Mouse (Mus musculus) kidney, embryonic 16.5 days (tissue): ENCODE measurements around the gene Rem2. TPM values are rescaled to one million over a fixed set of nuclear protein-coding genes. Genes with fewer than 3 reads are reported as not detected.

ENCODE experiments used
- ATAC-seq: fragments of 200-750 bp; cut with Nextera tagmentation; 2 replicates; pipeline ENCODE4 v1.8.0; 2017; ENCODE audit warnings: moderate TSS enrichment; ENCODE audit not compliant: low FRiP score, low TSS enrichment
- H3K27ac ChIP-seq: fragments of 300-500 bp; sonication (generic); 2 replicates; pipeline ENCODE4 v1.5.1; 2014; ENCODE audit warnings: low read length
- H3K27me3 ChIP-seq: fragments of 300-500 bp; sonication (generic); 2 replicates; pipeline ENCODE4 v1.6.1; 2014; ENCODE audit warnings: low read length, control low read depth, mixed read lengths; ENCODE audit not compliant: insufficient read depth
- H3K36me3 ChIP-seq: fragments of 300-500 bp; sonication (generic); 2 replicates; pipeline ENCODE4 v1.6.1; 2014; ENCODE audit warnings: low read length, control low read depth, mixed read lengths; ENCODE audit not compliant: insufficient read depth
- H3K4me1 ChIP-seq: fragments of 300-500 bp; sonication (generic); 2 replicates; pipeline ENCODE4 v1.6.1; 2014; ENCODE audit warnings: low read length, control low read depth, mixed read lengths; ENCODE audit not compliant: insufficient read depth
- H3K4me2 ChIP-seq: fragments of 300-500 bp; sonication (generic); replicated peaks from 2 replicates; pipeline ENCODE4 v1.6.1; 2014; ENCODE audit warnings: low read depth, low read length
- H3K4me3 ChIP-seq: fragments of 300-500 bp; sonication (generic); 2 replicates; pipeline ENCODE4 v1.5.1; 2014; ENCODE audit warnings: mild to moderate bottlenecking, low read length
- H3K9ac ChIP-seq: fragments of 300-500 bp; sonication (generic); replicated peaks from 2 replicates; pipeline ENCODE4 v1.6.1; 2014; ENCODE audit warnings: low read length
- H3K9me3 ChIP-seq: fragments of 300-500 bp; sonication (generic); 2 replicates; pipeline ENCODE4 v1.6.1; 2016; ENCODE audit warnings: low read length, control low read depth
- WGBS: fragments of 180-500 bp; shearing (Covaris S2); extraction: QIAGEN DNeasy Blood & Tissue Kit; methylation state at CpG from one replicate; pipeline ENCODE4 v1.1.7; 2014; 5-methylcytosine and 5-hydroxymethylcytosine counted together
- polyA plus RNA-seq: library from polyadenylated mRNA; unstranded; fragments of >200 nt; fragmentation: Nextera tagmentation; extraction: Ambion mirVana; gene quantifications from 2 replicates; pipeline ENCODE4 v1.2.1, GENCODE M21; 2015

The Rem2 gene
- polyA plus RNA-seq, 1 experiment from 2014 or later: 6.7 TPM

DNA sequence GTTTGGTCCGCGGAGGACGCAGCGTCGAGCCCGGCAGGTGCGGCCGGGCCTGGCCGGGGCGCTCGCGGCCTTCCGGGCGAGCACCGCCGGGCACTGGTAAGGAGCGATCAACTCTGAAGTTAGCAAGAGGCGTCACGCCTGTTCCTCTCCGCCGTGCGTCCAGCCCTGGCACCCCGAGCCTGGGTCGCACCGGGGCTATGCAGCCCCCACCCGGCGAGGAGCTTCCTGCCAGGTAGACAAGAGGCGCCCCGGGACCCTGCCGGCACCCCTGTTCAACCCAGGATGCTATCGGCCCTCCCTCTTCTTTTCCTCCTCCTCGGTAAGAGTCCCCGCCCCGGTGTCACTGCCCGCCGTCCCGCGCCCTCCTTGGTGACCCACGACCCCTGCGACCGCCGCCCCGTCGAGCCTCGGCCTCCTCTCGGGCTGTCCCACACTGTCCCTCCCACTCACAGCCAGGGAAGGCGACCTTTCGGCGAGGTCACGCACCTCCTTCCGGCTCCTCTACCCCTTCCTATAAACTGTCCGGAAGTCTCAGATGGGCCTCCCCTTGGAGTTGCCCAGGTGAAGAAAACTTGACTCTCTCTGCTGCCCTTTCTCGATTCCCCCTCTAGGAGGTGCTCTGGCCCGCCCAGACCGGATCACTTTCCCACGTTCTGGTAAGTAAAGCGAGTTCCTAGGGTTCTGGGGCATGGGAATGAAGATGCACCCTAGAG, 11.5 kb upstream of the Rem2 start:
- peak overlapping the region; percentile 87 for H3K4me3 ChIP-seq
- H3K4me2 ChIP-seq: peak overlapping the region; percentile 79
- peak overlapping the region; percentile 92 for H3K27ac ChIP-seq
- H3K9me3 ChIP-seq: no peaks in the 10 kb centered on the region
- H3K36me3 ChIP-seq: peaks cover 25% of the 10 kb centered on the region
- peak; percentile 77 for ATAC-seq
- peaks cover 10% of the 10 kb centered on the region for H3K4me1 ChIP-seq
- no peaks in the 10 kb centered on the region for H3K27me3 ChIP-seq
- H3K9ac ChIP-seq: peak overlapping the region; percentile 92
- under 1% methylated on average over 40 of the region's 57 CpGs for WGBS

GRCm38 (mm10) chr14:54471467-54471866, 4.4 kb upstream of the Rem2 start:
- Histone ChIP-seq H3K9me3 (peaks cover 5% of the 10 kb centered on the region; the same call in 1 of the 2 replicates), H3K4me2 (no peak overlapping the region), H3K27ac (no peak overlapping the region), H3K36me3 (peaks cover 31% of the 10 kb centered on the region), H3K27me3 (no peaks in the 10 kb centered on the region), H3K9ac (no peak overlapping the region), H3K4me3 (no peak overlapping the region), H3K4me1 (peaks cover 4% of the 10 kb centered on the region)
- WGBS: 89% methylated on average over 2 of the region's 2 CpGs
- no peak for ATAC-seq

DNA sequence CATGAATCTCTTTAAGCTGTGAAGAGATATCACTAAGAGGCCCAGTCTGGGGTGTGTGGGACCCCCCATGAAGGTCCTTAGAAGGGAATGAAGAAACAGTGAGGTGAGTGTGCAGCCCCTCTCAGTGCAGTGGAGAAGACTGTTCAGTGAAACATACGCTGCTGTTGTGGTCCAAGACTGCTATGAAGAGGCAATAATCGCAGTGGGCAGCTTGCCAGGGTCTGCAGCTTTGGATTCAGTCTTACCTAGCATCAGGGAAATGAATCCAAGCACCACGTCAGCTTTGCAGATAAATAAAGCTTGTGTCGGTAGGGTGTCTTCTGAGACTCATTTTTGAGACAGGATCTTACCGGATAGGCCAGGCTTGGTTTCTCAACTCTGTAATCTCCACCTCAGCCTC, 3.2 kb upstream of the Rem2 start:
- ATAC-seq: no peak
- H3K4me2 ChIP-seq: no peak overlapping the region
- WGBS: 71% methylated on average over 5 of the region's 5 CpGs
- no peak overlapping the region for H3K4me3 ChIP-seq
- peaks cover 28% of the 10 kb centered on the region for H3K36me3 ChIP-seq
- H3K9me3 ChIP-seq: peaks cover 5% of the 10 kb centered on the region; the same call in 1 of the 2 replicates
- no peak overlapping the region for H3K27ac ChIP-seq
- H3K9ac ChIP-seq: no peak overlapping the region
- no peaks in the 10 kb centered on the region for H3K27me3 ChIP-seq
- peaks cover 9% of the 10 kb centered on the region for H3K4me1 ChIP-seq

DNA sequence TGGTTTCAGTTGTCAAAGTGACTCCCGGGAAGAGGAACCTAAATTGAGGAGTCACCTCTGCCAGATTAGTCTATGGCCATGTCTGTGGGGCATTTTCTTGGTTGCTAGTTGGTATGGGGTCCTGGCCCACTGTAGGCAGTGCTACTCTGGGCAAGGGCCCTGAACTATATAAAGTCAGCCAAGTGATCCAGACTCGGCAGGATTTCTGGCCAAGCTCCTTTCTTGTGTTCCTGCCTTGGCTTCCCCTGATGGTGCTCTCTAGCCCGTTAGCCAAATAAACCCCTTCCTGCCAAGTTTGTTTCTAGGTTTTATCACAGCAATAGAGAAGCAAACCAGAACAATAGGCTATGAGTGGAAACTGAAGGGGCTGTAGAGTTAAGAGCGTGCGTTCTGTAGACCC, 1.2 kb upstream of the Rem2 start:
- WGBS: 76% methylated on average over 5 of the region's 5 CpGs
- no peak overlapping the region for H3K4me2 ChIP-seq
- ATAC-seq: no peak
- H3K27me3 ChIP-seq: peaks cover 9% of the 10 kb centered on the region; the same call in 1 of the 2 replicates
- no peak overlapping the region for H3K9ac ChIP-seq
- H3K9me3 ChIP-seq: peaks cover 5% of the 10 kb centered on the region; the same call in 1 of the 2 replicates
- peaks cover 21% of the 10 kb centered on the region for H3K4me1 ChIP-seq
- H3K27ac ChIP-seq: no peak overlapping the region
- H3K4me3 ChIP-seq: no peak overlapping the region
- peaks cover 8% of the 10 kb centered on the region; the same call in 1 of the 2 replicates for H3K36me3 ChIP-seq

DNA sequence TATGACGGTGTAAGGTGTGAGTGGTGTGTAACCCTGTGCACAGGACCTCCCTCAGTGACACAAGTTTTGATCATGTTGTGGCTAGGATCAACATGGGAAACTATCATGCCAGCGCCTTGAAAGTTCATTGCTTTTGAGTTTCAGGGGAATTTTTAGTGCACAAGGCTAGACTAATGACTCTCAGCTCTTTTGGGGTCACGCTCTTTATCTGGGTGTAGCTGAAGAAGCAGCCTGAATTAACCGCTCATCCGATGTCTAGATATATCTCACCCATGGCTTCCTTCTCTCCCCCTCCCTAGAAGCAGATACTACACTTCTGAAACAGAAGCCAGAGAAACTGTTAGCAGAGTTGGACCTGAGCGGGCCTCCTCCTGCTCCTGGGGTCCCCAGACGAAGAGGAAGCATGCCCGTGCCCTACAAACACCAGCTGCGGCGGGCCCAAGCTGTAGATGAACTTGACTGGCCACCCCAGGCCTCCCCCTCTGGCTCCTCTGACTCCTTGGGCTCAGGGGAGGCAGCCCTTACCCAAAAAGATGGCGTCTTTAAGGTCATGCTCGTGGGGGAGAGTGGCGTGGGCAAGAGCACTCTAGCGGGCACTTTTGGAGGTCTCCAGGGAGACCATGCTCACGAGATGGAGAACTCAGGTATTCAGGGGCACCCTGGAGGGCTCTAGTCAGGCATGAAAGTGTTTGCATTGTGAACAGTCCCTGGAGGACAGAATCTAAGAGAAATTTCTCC, 1.4 kb downstream of the Rem2 start:
- 78% methylated on average over 15 of the region's 15 CpGs for WGBS
- Histone ChIP-seq H3K27me3 (peaks cover 12% of the 10 kb centered on the region; the same call in 1 of the 2 replicates), H3K4me3 (no peak overlapping the region), H3K4me2 (no peak overlapping the region), H3K4me1 (peaks cover 24% of the 10 kb centered on the region), H3K9me3 (no peaks in the 10 kb centered on the region), H3K27ac (no peak overlapping the region), H3K36me3 (no peaks in the 10 kb centered on the region), H3K9ac (no peak overlapping the region)
- no peak for ATAC-seq

GRCm38 (mm10) chr14:54479451-54479920, 3.6 kb downstream of the Rem2 start:
- Histone ChIP-seq H3K9me3 (no peaks in the 10 kb centered on the region), H3K4me3 (peak overlapping the region; percentile 50), H3K36me3 (no peaks in the 10 kb centered on the region), H3K27ac (no peak overlapping the region), H3K4me2 (peak overlapping the region; percentile 68), H3K4me1 (peaks cover 24% of the 10 kb centered on the region), H3K27me3 (peaks cover 12% of the 10 kb centered on the region; the same call in 1 of the 2 replicates), H3K9ac (peak overlapping the region; percentile 66)
- peak; percentile 27; the same call in 1 of the 2 replicates for ATAC-seq
- WGBS: 1% methylated on average over 40 of the region's 40 CpGs

DNA sequence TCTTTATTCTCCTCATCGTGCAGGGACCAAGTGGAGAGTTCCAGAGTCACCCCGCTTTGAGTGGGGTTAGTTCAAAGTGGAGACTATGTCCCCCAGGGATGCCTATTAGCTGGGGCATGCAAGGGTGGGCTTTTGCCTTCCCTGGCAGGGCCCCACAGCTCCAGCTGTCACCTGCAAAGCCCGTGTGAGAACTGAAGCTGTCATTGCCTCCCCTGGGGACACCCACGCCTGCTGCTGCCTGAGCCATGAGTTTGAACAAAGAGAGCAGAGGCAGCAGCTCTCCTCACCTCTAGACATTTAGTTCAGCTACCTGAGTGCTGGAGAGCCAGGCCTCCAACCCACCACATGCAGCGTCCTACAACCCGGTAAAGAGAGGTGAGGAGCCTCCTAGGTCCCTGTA, 4.8 kb downstream of the Rem2 start:
- H3K36me3 ChIP-seq: no peaks in the 10 kb centered on the region
- no peak for ATAC-seq
- H3K27me3 ChIP-seq: peaks cover 12% of the 10 kb centered on the region; the same call in 1 of the 2 replicates
- H3K9me3 ChIP-seq: no peaks in the 10 kb centered on the region
- peaks cover 24% of the 10 kb centered on the region for H3K4me1 ChIP-seq
- H3K9ac ChIP-seq: no peak overlapping the region
- WGBS: 78% methylated on average over 6 of the region's 6 CpGs
- H3K4me3 ChIP-seq: no peak overlapping the region
- H3K27ac ChIP-seq: no peak overlapping the region
- H3K4me2 ChIP-seq: no peak overlapping the region

DNA sequence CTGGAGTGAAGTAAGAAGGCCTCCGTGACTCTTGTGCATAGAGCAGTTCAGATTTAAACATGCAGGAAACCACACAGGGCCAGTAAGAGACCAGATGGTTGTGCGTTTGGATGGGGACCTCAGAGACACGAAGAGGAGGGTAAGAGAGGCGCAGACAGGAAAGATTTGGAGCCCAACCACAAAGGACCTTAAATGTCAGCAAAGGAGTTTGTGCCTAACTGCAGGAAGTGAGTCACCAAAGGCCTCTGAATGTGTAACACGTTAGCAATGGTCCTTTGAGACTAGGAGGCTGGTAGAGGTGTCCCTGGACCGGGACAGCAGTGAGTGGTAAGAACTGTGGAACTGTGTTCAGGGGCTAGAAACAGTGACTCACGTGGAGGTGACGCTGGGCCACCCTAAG, 5.5 kb downstream of the Rem2 start:
- ATAC-seq: no peak
- WGBS: 75% methylated on average over 8 of the region's 8 CpGs
- Histone ChIP-seq H3K4me2 (no peak overlapping the region), H3K27me3 (peaks cover 12% of the 10 kb centered on the region; the same call in 1 of the 2 replicates), H3K36me3 (no peaks in the 10 kb centered on the region), H3K9ac (no peak overlapping the region), H3K9me3 (no peaks in the 10 kb centered on the region), H3K27ac (no peak overlapping the region), H3K4me1 (peaks cover 21% of the 10 kb centered on the region), H3K4me3 (no peak overlapping the region)

GRCm38 (mm10) chr14:54482498-54482897, 6.6 kb downstream of the Rem2 start:
- Histone ChIP-seq H3K4me1 (peaks cover 15% of the 10 kb centered on the region), H3K9me3 (no peaks in the 10 kb centered on the region), H3K27ac (no peak overlapping the region), H3K9ac (no peak overlapping the region), H3K27me3 (peaks cover 12% of the 10 kb centered on the region; the same call in 1 of the 2 replicates), H3K4me3 (no peak overlapping the region), H3K4me2 (no peak overlapping the region), H3K36me3 (no peaks in the 10 kb centered on the region)
- ATAC-seq: no peak
- 46% methylated on average over 9 of the region's 9 CpGs for WGBS
